Mouse (Mus musculus) midbrain, postnatal 0 days (tissue): Measurements from ENCODE around the gene Ttll8. TPM values are rescaled to one million over a fixed set of nuclear protein-coding genes. Genes with fewer than 3 reads are reported as not detected.

ENCODE experiments used
- ATAC-seq: fragments of 200-750 bp; cut with Nextera tagmentation; 2 replicates; pipeline ENCODE4 v1.8.0; 2017; ENCODE audit warnings: moderate number of reproducible peaks, mild to moderate bottlenecking, moderate TSS enrichment, moderate library complexity; ENCODE audit not compliant: low FRiP score
- DNase-seq: peaks from one replicate; pipeline ENCODE4 v3.0.0-alpha.2; 2015; ENCODE audit warnings: low spot score
- H3K27ac ChIP-seq: fragments of 300-500 bp; sonication (generic); 2 replicates; pipeline ENCODE4 v1.5.1; 2014; ENCODE audit warnings: low read depth, mild to moderate bottlenecking, low read length, mixed read lengths
- H3K27me3 ChIP-seq: fragments of 300-500 bp; sonication (generic); 2 replicates; pipeline ENCODE4 v1.6.1; 2014; ENCODE audit warnings: low read length, control low read depth, mixed read lengths; ENCODE audit not compliant: insufficient read depth
- H3K36me3 ChIP-seq: fragments of 300-500 bp; sonication (generic); 2 replicates; pipeline ENCODE4 v1.6.1; 2014; ENCODE audit warnings: low read length, control low read depth, mixed read lengths; ENCODE audit not compliant: insufficient read depth
- H3K4me1 ChIP-seq: fragments of 300-500 bp; sonication (generic); 2 replicates; pipeline ENCODE4 v1.6.1; 2014; ENCODE audit warnings: mild to moderate bottlenecking, control low read depth, antibody characterized with exemption, low read length, mixed read lengths; ENCODE audit not compliant: insufficient read depth
- H3K4me2 ChIP-seq: fragments of 300-500 bp; sonication (generic); 2 replicates; pipeline ENCODE4 v1.6.1; 2014; ENCODE audit warnings: low read depth, mild to moderate bottlenecking, low read length, mixed read lengths; ENCODE audit not compliant: poor library complexity, severe bottlenecking
- H3K4me3 ChIP-seq: fragments of 300-500 bp; sonication (generic); 2 replicates; pipeline ENCODE4 v1.5.1; 2014; ENCODE audit warnings: low read depth, mild to moderate bottlenecking, low read length, moderate library complexity
- H3K9ac ChIP-seq: fragments of 300-500 bp; sonication (generic); replicated peaks from 2 replicates; pipeline ENCODE4 v1.6.1; 2014; ENCODE audit warnings: mild to moderate bottlenecking, low read length, moderate library complexity, mixed read lengths; ENCODE audit not compliant: poor library complexity, severe bottlenecking
- H3K9me3 ChIP-seq: fragments of 300-500 bp; sonication (generic); 2 replicates; pipeline ENCODE4 v1.6.1; 2016; ENCODE audit warnings: low read length, control low read depth
- CTCF ChIP-seq: IDR thresholded peaks from 2 replicates; pipeline ENCODE4 v1.5.1; 2016; ENCODE audit warnings: antibody characterized with exemption, mild to moderate bottlenecking
- WGBS: fragments of 180-500 bp; shearing (Covaris S2); extraction: QIAGEN DNeasy Blood & Tissue Kit; methylation state at CpG from one replicate; pipeline ENCODE4 v1.1.7; 2014; 5-methylcytosine and 5-hydroxymethylcytosine counted together
- polyA plus RNA-seq: library from polyadenylated mRNA; unstranded; fragments of >200 nt; fragmentation: Nextera tagmentation; extraction: Ambion mirVana; gene quantifications from 2 replicates; pipeline ENCODE4 v1.2.1, GENCODE M21; 2015
- total RNA-seq: library from RNA; depleted of rRNA; stranded (reverse); fragments of >200 nt; gene quantifications from 2 replicates; pipeline ENCODE4 v1.2.3, GENCODE M21; 2014; rRNA removed

Ttll8 gene
- total RNA-seq (3.3 TPM in 1 of 2 replicates, not detected in the other), polyA plus RNA-seq (0.26 and 0.35 TPM in 2 replicates)

DNA sequence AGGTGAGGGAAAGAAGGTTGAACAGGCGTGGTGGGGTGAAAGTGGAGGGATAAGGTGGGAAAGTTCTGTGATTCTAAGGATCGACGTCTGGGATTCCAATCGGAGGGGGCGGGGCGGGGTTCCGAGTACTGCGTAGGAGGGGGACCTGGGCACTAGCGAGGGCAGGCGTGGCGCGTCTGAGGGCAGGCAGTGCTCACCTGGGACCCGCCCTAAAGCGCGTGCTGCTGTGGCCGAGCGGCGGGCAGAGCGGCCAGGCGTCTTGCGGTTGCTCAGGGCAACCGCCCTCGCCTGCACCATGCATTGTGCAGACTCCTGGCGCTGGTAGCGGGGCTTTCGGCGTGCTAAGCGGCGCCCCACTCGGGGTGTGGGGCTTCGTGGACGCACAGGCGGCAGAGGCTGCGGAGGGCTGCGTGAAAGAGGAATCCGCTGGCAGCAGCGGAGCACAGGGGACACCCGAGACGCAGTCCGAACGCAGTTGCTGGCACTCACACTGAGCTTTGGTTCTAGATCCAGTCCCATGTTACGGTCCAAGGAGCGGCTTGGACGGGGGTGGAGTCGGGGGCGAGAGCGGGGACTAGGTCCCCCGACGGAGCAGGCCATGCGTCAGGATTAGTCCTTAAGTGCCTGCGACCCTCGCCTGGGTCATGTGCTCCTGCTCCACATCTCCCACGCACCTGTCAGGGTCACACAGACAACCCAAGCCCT lies at the start of gene Ttll8:
TSS of gene Ttll8 (minus strand) at position 51 of the 705 bp plus-strand sequence.
- H3K27me3 ChIP-seq: 0 out of 2 replicates have a peak, but pooled peaks cover 6% of the 10 kb centered on the region
- ATAC-seq (peak; percentile 47; the same call in 1 of the 2 replicates), DNase-seq (peak; percentile 5)
- peak within 1 kb of the TSS; percentile 44 for H3K4me3 ChIP-seq
- no peak within 1 kb of the TSS for H3K27ac ChIP-seq
- WGBS: 3% methylated on average over 52 of the region's 53 CpGs
- TF ChIP-seq CTCF: no peak
- no peaks in the 10 kb centered on the region for H3K36me3 ChIP-seq
- no peaks in the 10 kb centered on the region for H3K9me3 ChIP-seq
- 0 out of 2 replicates have a peak, but pooled peaks cover 3% of the 10 kb centered on the region for H3K4me1 ChIP-seq
- peak within 1 kb of the TSS; percentile 46; the same call in 1 of the 2 replicates for H3K9ac ChIP-seq
- H3K4me2 ChIP-seq: peak within 1 kb of the TSS; percentile 94

DNA sequence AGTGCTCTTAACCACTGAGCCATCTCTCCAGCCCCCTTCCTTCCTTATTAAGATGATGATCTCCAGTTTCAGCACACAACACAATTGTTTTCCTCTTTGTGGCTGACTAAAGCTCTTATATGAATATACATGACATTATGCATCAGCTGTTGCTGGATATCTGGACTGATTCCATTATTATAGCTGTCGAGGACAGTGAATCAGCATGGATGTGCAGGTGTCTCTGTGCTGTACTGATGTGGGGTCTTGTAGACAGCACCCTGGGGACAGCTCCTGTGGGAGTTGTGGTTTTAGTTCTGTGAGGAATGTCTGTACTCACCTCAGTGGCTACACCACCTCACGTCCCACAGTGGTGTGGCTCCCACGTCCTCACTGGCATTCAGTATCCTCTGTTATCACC lies 47.0 kb upstream of the Ttll8 start:
- DNase-seq (no peak), ATAC-seq (no peak)
- Histone ChIP-seq H3K4me1 (no peaks in the 10 kb centered on the region), H3K27me3 (no peaks in the 10 kb centered on the region), H3K27ac (no peak overlapping the region), H3K36me3 (no peaks in the 10 kb centered on the region), H3K4me3 (no peak overlapping the region), H3K9ac (no peak overlapping the region), H3K9me3 (no peaks in the 10 kb centered on the region), H3K4me2 (no peak overlapping the region)
- 65% methylated on average over 3 of the region's 3 CpGs for WGBS
- no peak for TF ChIP-seq CTCF

DNA sequence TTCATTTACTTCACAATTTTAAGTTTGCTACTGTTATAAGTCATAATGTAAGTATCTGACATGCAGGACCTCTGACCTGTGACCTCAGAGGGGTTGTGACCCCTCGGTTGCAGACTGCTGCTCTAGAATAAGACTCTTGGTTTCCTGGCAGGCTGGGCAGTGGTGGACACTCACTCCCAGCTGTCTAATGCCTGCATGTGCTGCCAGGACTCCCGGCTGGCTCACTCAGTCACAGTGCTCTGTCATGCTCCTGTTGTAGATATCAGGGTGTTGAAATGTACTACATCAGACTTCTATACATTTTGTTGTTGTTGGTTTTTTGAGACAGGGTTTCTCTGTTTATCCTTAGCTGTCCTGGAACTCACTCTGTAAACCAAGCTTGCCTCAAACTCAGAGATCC lies 46.1 kb upstream of the Ttll8 start:
- Histone ChIP-seq H3K4me2 (no peak overlapping the region), H3K27ac (no peak overlapping the region), H3K9me3 (no peaks in the 10 kb centered on the region), H3K27me3 (no peaks in the 10 kb centered on the region), H3K36me3 (no peaks in the 10 kb centered on the region), H3K4me3 (no peak overlapping the region), H3K4me1 (no peaks in the 10 kb centered on the region), H3K9ac (no peak overlapping the region)
- TF ChIP-seq CTCF: no peak
- DNase-seq (no peak), ATAC-seq (no peak)
- 65% methylated on average over 2 of the region's 2 CpGs for WGBS

DNA sequence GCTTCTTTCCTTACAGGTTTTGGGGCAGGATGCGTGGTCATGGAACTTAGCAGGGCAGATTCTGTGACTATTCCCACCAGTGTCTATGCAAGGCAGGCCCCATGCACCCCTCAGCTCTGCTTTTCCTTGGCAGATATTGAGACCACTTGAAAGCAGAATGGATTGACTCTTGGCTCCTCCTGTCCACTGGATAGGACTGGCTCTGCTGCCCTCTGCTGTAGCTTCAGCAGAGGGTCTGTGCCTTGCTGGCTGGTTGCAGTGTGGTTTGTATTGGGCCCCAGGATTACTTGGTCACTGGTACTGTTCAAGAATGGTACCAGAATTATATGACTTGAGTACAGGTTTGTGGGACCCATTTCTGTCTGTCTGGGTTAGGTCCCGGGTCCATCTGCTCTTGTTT lies 44.9 kb upstream of the Ttll8 start:
- peak; percentile 75 for TF ChIP-seq CTCF
- no peak for ATAC-seq
- no peak overlapping the region for H3K9ac ChIP-seq
- no peaks in the 10 kb centered on the region for H3K4me1 ChIP-seq
- H3K27ac ChIP-seq: no peak overlapping the region
- WGBS: 78% methylated on average over 2 of the region's 2 CpGs
- no peak overlapping the region for H3K4me2 ChIP-seq
- no peak overlapping the region for H3K4me3 ChIP-seq
- H3K36me3 ChIP-seq: no peaks in the 10 kb centered on the region
- peak; percentile 68 for DNase-seq
- H3K27me3 ChIP-seq: no peaks in the 10 kb centered on the region
- no peaks in the 10 kb centered on the region for H3K9me3 ChIP-seq

DNA sequence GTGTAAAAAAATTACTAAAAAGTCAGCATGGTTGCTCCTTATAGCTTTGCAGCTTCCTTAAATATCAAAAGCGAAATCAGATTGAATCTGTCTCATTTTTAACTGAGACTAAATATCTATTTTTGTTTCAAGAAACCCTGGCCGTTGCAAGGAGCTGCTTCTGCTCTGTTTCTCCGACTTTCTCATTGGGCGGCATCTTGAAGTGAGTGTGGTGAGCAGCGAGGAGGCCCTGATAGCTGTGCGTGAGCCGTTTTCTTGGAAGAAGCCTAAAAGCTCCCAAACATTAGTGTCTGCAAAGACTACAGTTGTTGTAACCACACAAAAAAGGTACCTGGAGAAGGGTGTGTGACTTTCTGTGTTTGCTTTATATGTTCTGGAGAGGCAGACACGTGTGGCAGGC lies 44.4 kb upstream of the Ttll8 start:
- Histone ChIP-seq H3K4me3 (no peak overlapping the region), H3K9ac (no peak overlapping the region), H3K36me3 (no peaks in the 10 kb centered on the region), H3K4me1 (no peaks in the 10 kb centered on the region), H3K27me3 (no peaks in the 10 kb centered on the region), H3K27ac (no peak overlapping the region), H3K4me2 (no peak overlapping the region), H3K9me3 (no peaks in the 10 kb centered on the region)
- no peak for TF ChIP-seq CTCF
- ATAC-seq (no peak), DNase-seq (no peak)
- WGBS: 80% methylated on average over 8 of the region's 8 CpGs

DNA sequence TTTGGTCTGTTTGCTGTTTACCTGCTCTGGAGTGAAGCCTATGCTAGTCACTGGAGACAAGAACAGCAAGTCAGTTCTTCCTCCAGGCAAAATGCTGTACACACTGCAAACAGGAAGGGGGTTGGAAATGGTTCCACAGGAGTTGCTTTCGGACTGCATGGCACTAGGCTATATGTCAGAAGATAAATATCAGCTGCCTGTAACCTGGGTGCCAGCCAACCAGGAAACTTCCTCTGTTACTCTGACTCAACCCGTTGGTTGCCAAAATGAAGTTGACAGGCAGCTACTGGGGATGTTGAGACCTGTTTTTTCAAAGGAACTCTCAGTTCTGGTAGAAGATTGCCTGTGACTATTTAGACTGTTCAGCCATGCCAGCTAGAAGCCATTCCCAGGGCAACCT lies 35.0 kb upstream of the Ttll8 start:
- ATAC-seq (no peak), DNase-seq (no peak)
- H3K36me3 ChIP-seq: no peaks in the 10 kb centered on the region
- H3K9ac ChIP-seq: no peak overlapping the region
- no peak overlapping the region for H3K27ac ChIP-seq
- WGBS: 74% methylated on average over 2 of the region's 2 CpGs
- no peak overlapping the region for H3K4me2 ChIP-seq
- H3K27me3 ChIP-seq: no peaks in the 10 kb centered on the region
- no peaks in the 10 kb centered on the region for H3K4me1 ChIP-seq
- no peak overlapping the region for H3K4me3 ChIP-seq
- H3K9me3 ChIP-seq: no peaks in the 10 kb centered on the region
- no peak for TF ChIP-seq CTCF
